ENCODE assay signal across 22 mouse cellular contexts in the genomic region with DNA sequence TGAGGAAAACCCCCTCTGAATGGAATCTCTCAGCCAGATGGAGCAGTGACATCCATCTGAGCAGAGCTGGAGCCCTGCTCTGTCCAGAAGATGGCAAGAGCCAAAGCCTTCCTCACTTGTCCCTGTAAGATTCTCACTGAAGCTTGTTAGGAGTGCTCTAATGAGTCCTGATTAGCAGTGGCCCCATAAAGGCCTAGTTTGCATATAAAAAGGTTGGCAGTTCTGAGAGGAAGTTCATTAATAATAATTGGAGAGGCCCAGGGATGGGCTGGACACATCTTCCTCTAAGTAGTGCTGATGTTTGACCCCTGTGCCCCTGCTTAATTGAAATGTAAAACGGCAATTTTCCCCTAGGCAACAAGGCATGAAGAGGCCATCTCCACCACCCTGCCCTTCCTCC.
DNase-seq lines count a peak whose midpoint lies in the region; ATAC-seq and TF ChIP-seq lines count a peak whose summit lies in the region.
"Had no signal": no experiment of that assay in that cellular context is flagged by ENCODE, and none has a peak within 500 bp of the region (broad histone marks: within the 10 kb centered on the region; RNA-seq: fewer than 3 reads in every experiment).

No protein-coding gene starts in this region.

- H3K4me1 ChIP-seq in forebrain, embryonic 16.5 days (replicated peaks; ENCODE audit: control insufficient read depth, insufficient read depth, low read length): peaks cover 4% of the 10 kb centered on the region; the same call in 1 of the 2 replicates
- no peaks in the 10 kb centered on the region; the same call in 1 of the 2 replicates for H3K4me1 ChIP-seq in forebrain, embryonic 11.5 days (replicated peaks; ENCODE audit: control insufficient read depth, insufficient read depth, low read length)
- H3K4me1 ChIP-seq in heart, embryonic 12.5 days (replicated peaks): 0 out of 2 replicates have a peak, but pooled peaks cover 6% of the 10 kb centered on the region
- H3K4me1 ChIP-seq: embryonic facial prominence, embryonic 12.5 days had no signal

- H3K9me3 ChIP-seq in forebrain, embryonic 16.5 days (ENCODE audit: control insufficient read depth, low read length): no peaks in the 10 kb centered on the region
- no peaks in the 10 kb centered on the region for H3K9me3 ChIP-seq in forebrain, embryonic 11.5 days (ENCODE audit: control insufficient read depth, low read length)
- H3K9me3 ChIP-seq in heart, embryonic 12.5 days (replicated peaks): no peaks in the 10 kb centered on the region
- H3K9me3 ChIP-seq: embryonic facial prominence, embryonic 10.5 days; embryonic facial prominence, embryonic 12.5 days had no signal

- H3K27ac ChIP-seq in forebrain, embryonic 16.5 days (ENCODE audit: low read length): no peak overlapping the region
- H3K27ac ChIP-seq in forebrain, embryonic 11.5 days (ENCODE audit: low read depth, low read length): no peak overlapping the region
- H3K27ac ChIP-seq in heart, embryonic 12.5 days (ENCODE audit: poor library complexity, severe bottlenecking): no peak overlapping the region
- H3K27ac ChIP-seq: embryonic facial prominence, embryonic 10.5 days; embryonic facial prominence, embryonic 12.5 days; forebrain, embryonic 13.5 days had no signal

- 0 out of 2 replicates have a peak, but pooled peaks have one; percentile 43 for ATAC-seq in forebrain, embryonic 16.5 days
- no peak for ATAC-seq in forebrain, embryonic 11.5 days (replicated peaks; ENCODE audit: low FRiP score)
- no peak for ATAC-seq in heart, embryonic 12.5 days (ENCODE audit: insufficient number of reproducible peaks, low FRiP score)
- ATAC-seq: activated CD4-positive, CD25-positive, alpha-beta regulatory T cell, adult 4 months; forebrain, embryonic 13.5 days; forebrain, postnatal 0 days; Patski had no signal

- no peak overlapping the region for H3K4me3 ChIP-seq in forebrain, embryonic 16.5 days (replicated peaks; ENCODE audit: low read length)
- no peak overlapping the region for H3K4me3 ChIP-seq in forebrain, embryonic 11.5 days (ENCODE audit: low read depth, low read length)
- H3K4me3 ChIP-seq in heart, embryonic 12.5 days: no peak overlapping the region
- H3K4me3 ChIP-seq: embryonic facial prominence, embryonic 10.5 days; embryonic facial prominence, embryonic 12.5 days; forebrain, embryonic 13.5 days had no signal

- no peak for DNase-seq in forebrain, embryonic 11.5 days (ENCODE audit: low spot score)
- DNase-seq in ES-CJ7 (ENCODE audit: low read depth, low spot score): peak; percentile 24
- peak; percentile 67 for DNase-seq in brain, embryonic 14.5 days (ENCODE audit: low read depth)
- peak; percentile 92 for DNase-seq in retina, postnatal 1 day
- DNase-seq in gastrocnemius, adult 18-20 months (ENCODE audit: low spot score): no peak
- DNase-seq in cerebellum, postnatal 14 days: no peak
- DNase-seq: adrenal gland, adult 8-10 months; adrenal gland, postnatal 14 days; adrenal gland, postnatal 36 days; cerebellum, adult 11 months; cerebellum, adult 18-20 months; cerebellum, adult 8-10 months; cerebellum, adult 9-11 months; cerebellum, postnatal 25 days; forebrain, postnatal 0 days had no signal

- H3K4me2 ChIP-seq in forebrain, embryonic 16.5 days (ENCODE audit: low read length): no peak overlapping the region
- H3K4me2 ChIP-seq in forebrain, embryonic 11.5 days (ENCODE audit: low read depth, low read length, severe bottlenecking): no peak overlapping the region
- no peak overlapping the region for H3K4me2 ChIP-seq in heart, embryonic 12.5 days
- H3K4me2 ChIP-seq: embryonic facial prominence, embryonic 12.5 days; forebrain, embryonic 13.5 days had no signal

- no peaks in the 10 kb centered on the region for H3K27me3 ChIP-seq in forebrain, embryonic 16.5 days (replicated peaks; ENCODE audit: control insufficient read depth, insufficient read depth, low read length)
- no peaks in the 10 kb centered on the region for H3K27me3 ChIP-seq in forebrain, embryonic 11.5 days (ENCODE audit: control insufficient read depth, insufficient read depth, low read length)
- no peaks in the 10 kb centered on the region for H3K27me3 ChIP-seq in heart, embryonic 12.5 days (replicated peaks)
- H3K27me3 ChIP-seq: embryonic facial prominence, embryonic 12.5 days; forebrain, embryonic 13.5 days; Patski had no signal

- TF ChIP-seq POLR2A in brain, embryonic 14.5 days (IDR thresholded peaks at IDR 0.05; ENCODE audit: borderline replicate concordance, extremely low read depth, insufficient read depth, insufficient read length, poor library complexity, severe bottlenecking): no peak

- no peak overlapping the region for H3K9ac ChIP-seq in forebrain, embryonic 16.5 days (replicated peaks; ENCODE audit: low read depth, low read length)
- no peak overlapping the region for H3K9ac ChIP-seq in forebrain, embryonic 11.5 days (ENCODE audit: low read length)
- H3K9ac ChIP-seq in heart, embryonic 12.5 days: no peak overlapping the region
- H3K9ac ChIP-seq: embryonic facial prominence, embryonic 12.5 days; forebrain, embryonic 13.5 days; forebrain, postnatal 0 days had no signal

- no peaks in the 10 kb centered on the region; the same call in 1 of the 2 replicates for H3K36me3 ChIP-seq in forebrain, embryonic 16.5 days (ENCODE audit: control insufficient read depth, insufficient read depth)
- no peaks in the 10 kb centered on the region for H3K36me3 ChIP-seq in forebrain, embryonic 11.5 days (ENCODE audit: control insufficient read depth, insufficient read depth, low read length)
- peaks cover 12% of the 10 kb centered on the region for H3K36me3 ChIP-seq in heart, embryonic 12.5 days
- H3K36me3 ChIP-seq: embryonic facial prominence, embryonic 10.5 days; embryonic facial prominence, embryonic 12.5 days had no signal

- 9% methylated on average over 1 of the region's 1 CpGs for WGBS in forebrain, embryonic 16.5 days
- 27% methylated on average over 1 of the region's 1 CpGs for WGBS in forebrain, embryonic 11.5 days
- 52% methylated on average over 1 of the region's 1 CpGs for WGBS in heart, embryonic 12.5 days

- TF ChIP-seq CTCF in brain, embryonic 14.5 days (IDR thresholded peaks at IDR 0.05; ENCODE audit: borderline replicate concordance, extremely low read depth, insufficient read depth, insufficient read length): no peak

Comparison
In these comparisons a context has a peak if more than half of its experiments do, and no peak if none do; other contexts are left out.
1. DNase-seq: peak in ES-CJ7 (single experiment), brain, embryonic 14.5 days (single experiment) and retina, postnatal 1 day (single experiment); none in forebrain, embryonic 11.5 days (single experiment), gastrocnemius, adult 18-20 months (single experiment) and cerebellum, postnatal 14 days (0 of 2).